Mouse (Mus musculus) liver, embryonic 16.5 days (tissue): ENCODE measurements at regions not wholly inside any gene's neighbourhood (a gene's known extent, or its start where the extent isn't known, plus 50 kb on each side); places are given as distances from the start of the nearest gene placed in this dataset.
A peak's percentile ranks its signal among the peaks of the same experiment; 100 is the strongest.
"Not testable (repeated sequence)": the region's sequence is repeated elsewhere in the genome, so short reads cannot be mapped to it uniquely, and the experiment has no call there.

Experiments
- ATAC-seq: fragments of 200-750 bp; cut with Nextera tagmentation; 2 replicates; pipeline ENCODE4 v1.8.0; 2017; ENCODE audit warnings: low read depth, mild to moderate bottlenecking, moderate number of reproducible peaks, moderate library complexity
- H3K27ac ChIP-seq: fragments of 300-500 bp; sonication (generic); 2 replicates; pipeline ENCODE4 v1.5.1; 2014; ENCODE audit warnings: mild to moderate bottlenecking, low read length
- H3K27me3 ChIP-seq: fragments of 300-500 bp; sonication (generic); 2 replicates; pipeline ENCODE4 v1.6.1; 2014; ENCODE audit warnings: low read depth, low read length, mixed read lengths; ENCODE audit not compliant: control insufficient read depth, insufficient read depth
- H3K36me3 ChIP-seq: fragments of 300-500 bp; sonication (generic); 2 replicates; pipeline ENCODE4 v1.6.1; 2014; ENCODE audit warnings: mild to moderate bottlenecking; ENCODE audit not compliant: control insufficient read depth, insufficient read depth
- H3K4me1 ChIP-seq: fragments of 300-500 bp; sonication (generic); 2 replicates; pipeline ENCODE4 v1.6.1; 2014; ENCODE audit warnings: low read depth, low read length, mixed read lengths; ENCODE audit not compliant: control insufficient read depth
- H3K4me2 ChIP-seq: fragments of 300-500 bp; sonication (generic); 2 replicates; pipeline ENCODE4 v1.6.1; 2014; ENCODE audit warnings: low read depth, low read length, mixed read lengths
- H3K4me3 ChIP-seq: fragments of 300-500 bp; sonication (generic); 2 replicates; pipeline ENCODE4 v1.5.1; 2014; ENCODE audit warnings: low read depth, mild to moderate bottlenecking, low read length
- H3K9ac ChIP-seq: fragments of 300-500 bp; sonication (generic); 2 replicates; pipeline ENCODE4 v1.6.1; 2014; ENCODE audit warnings: low read depth, low read length
- H3K9me3 ChIP-seq: fragments of 300-500 bp; sonication (generic); replicated peaks from 2 replicates; pipeline ENCODE4 v1.6.1; 2016; ENCODE audit warnings: low read length; ENCODE audit not compliant: control insufficient read depth
- WGBS: fragments of 180-500 bp; shearing (Covaris S2); extraction: QIAGEN DNeasy Blood & Tissue Kit; methylation state at CpG from one replicate; pipeline ENCODE4 v1.1.7; 2014; ENCODE audit not compliant: insufficient replicate concordance; 5-methylcytosine and 5-hydroxymethylcytosine counted together

DNA sequence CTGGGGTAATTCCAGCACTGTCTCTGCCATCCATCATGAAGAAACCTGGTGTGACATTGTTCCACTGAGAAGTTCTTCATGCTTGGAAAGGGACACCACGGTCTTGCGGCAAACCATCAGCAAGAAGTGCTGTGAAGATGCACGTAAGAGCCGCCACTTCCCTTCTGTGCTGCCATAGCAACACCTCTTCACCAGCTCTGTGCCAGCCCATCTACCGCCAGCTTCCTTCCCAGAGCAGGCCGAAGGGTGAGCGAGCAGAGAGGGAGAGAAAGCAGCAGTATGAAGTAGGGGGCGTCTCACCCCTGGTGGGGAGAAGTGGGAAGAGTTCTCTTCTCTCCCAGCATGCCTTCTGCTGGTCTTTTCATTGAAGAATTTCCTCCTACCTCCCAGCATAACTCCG is 84.8 kb upstream of the Zfp637 start:
- Histone ChIP-seq H3K36me3 (no peaks in the 10 kb centered on the region), H3K9ac (no peak overlapping the region), H3K27ac (no peak overlapping the region), H3K4me3 (no peak overlapping the region), H3K4me1 (no peaks in the 10 kb centered on the region), H3K27me3 (no peaks in the 10 kb centered on the region), H3K9me3 (no peaks in the 10 kb centered on the region), H3K4me2 (no peak overlapping the region)
- 33% methylated on average over 9 of the region's 9 CpGs for WGBS
- no peak for ATAC-seq

DNA sequence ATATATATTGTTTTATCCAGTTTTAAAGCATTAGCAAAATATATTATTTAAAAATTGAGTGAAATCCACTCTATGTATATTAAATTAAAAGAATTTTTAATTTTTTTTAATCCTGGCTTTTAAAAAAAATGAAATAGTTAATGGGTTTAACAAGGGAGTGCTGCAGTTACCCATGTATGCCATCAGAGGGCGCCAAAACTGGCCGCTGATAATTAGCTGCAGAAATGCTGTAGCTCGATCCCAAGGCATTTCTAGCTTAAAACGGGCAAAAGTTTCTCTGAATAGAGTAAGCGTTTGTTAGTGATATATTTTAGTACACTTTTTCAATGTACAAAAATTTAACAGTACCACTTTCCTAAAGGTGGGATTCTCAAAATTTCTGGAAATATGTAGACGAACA is 82.5 kb upstream of the Zfp637 start:
- WGBS, result 16% methylated on average over 6 of the region's 6 CpGs

DNA sequence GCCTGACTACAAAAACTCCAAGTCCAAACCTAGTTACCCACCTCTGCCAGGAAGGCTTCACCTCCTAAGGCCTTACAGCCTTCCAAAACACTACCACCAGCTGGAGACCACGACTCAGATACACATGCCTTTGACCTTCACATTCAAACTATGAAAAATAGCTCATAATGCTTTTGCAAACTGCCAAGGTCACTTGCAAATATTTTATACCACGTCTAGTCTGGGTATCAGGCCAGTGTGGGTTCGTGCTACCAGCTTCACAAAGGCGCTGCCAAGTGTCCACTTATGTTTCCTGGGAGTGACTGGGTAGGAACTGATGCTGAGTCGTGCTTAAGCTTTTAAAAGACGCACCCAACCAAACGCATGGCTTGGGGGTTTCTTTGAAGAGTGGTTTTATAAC is 69.5 kb upstream of the Zfp637 start:
- no peak overlapping the region for H3K4me2 ChIP-seq
- H3K4me3 ChIP-seq, result no peak overlapping the region
- no peak for ATAC-seq
- WGBS, result 49% methylated on average over 7 of the region's 7 CpGs
- no peaks in the 10 kb centered on the region for H3K36me3 ChIP-seq
- no peaks in the 10 kb centered on the region for H3K9me3 ChIP-seq
- H3K9ac ChIP-seq, result no peak overlapping the region
- H3K27ac ChIP-seq, result no peak overlapping the region
- H3K4me1 ChIP-seq, result no peaks in the 10 kb centered on the region; the same call in 1 of the 2 replicates
- no peaks in the 10 kb centered on the region for H3K27me3 ChIP-seq

More for the DNA sequence above, 82.5 kb upstream of the Zfp637 start:
- not testable (repeated sequence) for H3K4me1 ChIP-seq, H3K27me3 ChIP-seq, H3K4me2 ChIP-seq, H3K4me3 ChIP-seq, H3K9ac ChIP-seq, ATAC-seq, H3K27ac ChIP-seq, H3K36me3 ChIP-seq, H3K9me3 ChIP-seq

DNA sequence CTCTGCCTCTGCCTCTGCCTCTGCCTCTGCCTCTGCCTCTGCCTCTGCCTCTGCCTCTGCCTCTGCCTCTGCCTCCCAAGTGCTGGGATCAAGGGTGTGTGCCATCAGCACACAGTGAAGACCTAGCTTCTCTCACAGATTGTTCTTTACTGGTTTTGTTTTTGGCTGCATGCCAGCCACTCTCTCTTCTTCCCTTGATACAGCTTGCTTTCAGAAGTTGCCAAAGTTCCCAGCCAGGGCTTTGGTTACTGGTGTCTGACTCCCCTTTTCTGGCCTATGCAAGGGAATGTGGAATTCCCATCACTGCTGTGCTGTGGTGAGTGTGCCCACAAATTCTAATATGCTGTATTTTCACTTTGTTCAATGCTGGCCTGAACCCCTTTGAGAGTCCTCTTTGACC is 68.6 kb upstream of the Zfp637 start:
- Histone ChIP-seq H3K27me3 (no peaks in the 10 kb centered on the region), H3K9ac (no peak overlapping the region), H3K4me2 (no peak overlapping the region), H3K36me3 (no peaks in the 10 kb centered on the region), H3K4me3 (no peak overlapping the region), H3K4me1 (no peaks in the 10 kb centered on the region; the same call in 1 of the 2 replicates), H3K9me3 (no peaks in the 10 kb centered on the region), H3K27ac (no peak overlapping the region)
- no peak for ATAC-seq

DNA sequence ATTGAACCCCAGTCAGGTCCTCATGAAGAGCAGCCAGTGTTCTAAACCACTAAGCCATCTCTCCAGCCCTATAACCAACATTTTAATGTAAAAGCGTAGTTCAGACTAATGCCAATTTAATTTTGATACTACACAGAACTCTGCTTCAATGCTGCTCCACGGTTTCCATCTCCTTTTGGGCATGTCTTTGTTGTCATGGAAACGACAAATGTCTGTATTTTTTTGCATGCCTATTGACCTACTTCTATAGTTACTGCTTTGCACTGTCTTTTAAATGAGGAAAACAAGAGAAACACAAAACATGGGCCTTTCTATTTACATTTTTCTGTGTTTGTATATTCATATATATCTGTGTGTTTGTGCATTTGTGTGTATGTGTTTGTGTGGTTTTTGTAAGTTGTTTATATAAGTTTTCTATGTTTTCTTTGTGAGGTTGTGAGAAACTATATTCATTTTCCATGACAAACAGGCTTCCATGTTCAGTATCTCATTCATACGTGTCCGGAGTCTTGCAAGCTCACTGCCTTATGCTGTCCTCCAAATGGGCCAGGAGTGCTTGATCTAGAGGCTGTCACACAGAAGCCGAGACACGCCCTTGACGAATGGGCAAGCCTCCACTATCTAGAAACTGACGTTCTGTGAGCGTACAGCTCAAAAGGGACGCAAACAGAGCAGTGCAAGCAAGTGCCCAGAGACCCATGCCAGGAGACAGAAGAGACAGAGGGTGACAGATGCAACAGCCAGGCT is 65.5 kb upstream of the Zfp637 start:
- no peaks in the 10 kb centered on the region; the same call in 1 of the 2 replicates for H3K4me1 ChIP-seq
- WGBS, result 57% methylated on average over 11 of the region's 11 CpGs
- no peak for ATAC-seq
- no peak overlapping the region for H3K9ac ChIP-seq
- H3K4me2 ChIP-seq, result no peak overlapping the region
- no peaks in the 10 kb centered on the region for H3K27me3 ChIP-seq
- H3K9me3 ChIP-seq, result no peaks in the 10 kb centered on the region
- no peak overlapping the region for H3K4me3 ChIP-seq
- no peak overlapping the region for H3K27ac ChIP-seq
- no peaks in the 10 kb centered on the region for H3K36me3 ChIP-seq

DNA sequence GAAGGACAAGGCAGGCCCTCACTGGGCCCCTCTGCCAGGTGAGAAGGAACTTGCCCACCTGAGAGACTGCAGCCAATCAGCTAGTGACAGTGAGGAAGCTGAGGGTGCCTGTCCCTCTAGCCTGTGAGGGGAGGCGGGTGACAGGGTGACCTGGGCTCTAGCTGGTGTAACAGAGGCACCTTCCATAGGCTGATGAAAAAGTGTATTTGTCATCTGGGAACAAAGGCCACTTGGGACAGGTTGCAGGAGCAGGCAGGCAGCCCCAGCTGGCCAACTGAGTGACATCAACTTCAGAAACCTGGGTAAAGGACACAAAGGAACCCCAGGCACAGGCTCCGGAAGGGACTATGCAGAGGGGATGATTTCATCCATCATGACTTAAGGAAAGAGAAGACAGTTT is 63.0 kb upstream of the Zfp637 start:
- H3K4me3 ChIP-seq, result no peak overlapping the region
- H3K4me2 ChIP-seq, result no peak overlapping the region
- no peaks in the 10 kb centered on the region for H3K9me3 ChIP-seq
- H3K27me3 ChIP-seq, result no peaks in the 10 kb centered on the region
- H3K9ac ChIP-seq, result no peak overlapping the region
- H3K36me3 ChIP-seq, result no peaks in the 10 kb centered on the region
- H3K4me1 ChIP-seq, result no peaks in the 10 kb centered on the region; the same call in 1 of the 2 replicates
- H3K27ac ChIP-seq, result no peak overlapping the region
- WGBS, result 32% methylated on average over 2 of the region's 2 CpGs
- ATAC-seq, result peak; percentile 89

DNA sequence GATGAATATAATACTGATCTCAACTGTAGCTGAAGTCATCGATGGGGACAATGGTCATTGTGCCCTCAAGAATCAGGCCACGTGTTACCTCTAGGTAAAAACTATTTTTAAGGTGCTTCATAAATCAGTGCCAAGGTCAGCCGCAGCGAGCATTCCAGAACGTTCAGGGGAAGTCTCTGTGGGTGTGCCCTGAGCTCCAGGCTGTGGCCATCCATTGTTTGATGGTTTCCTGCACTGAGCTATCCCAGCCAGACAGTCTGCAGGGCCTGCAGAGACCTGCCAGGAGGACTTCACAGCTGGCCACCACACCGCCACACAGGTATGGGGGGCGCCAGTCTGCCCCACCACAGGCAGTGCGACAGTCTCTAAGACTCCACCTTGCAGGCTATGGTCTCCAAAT is 62.5 kb upstream of the Zfp637 start:
- no peak overlapping the region for H3K4me2 ChIP-seq
- no peaks in the 10 kb centered on the region for H3K27me3 ChIP-seq
- no peak overlapping the region for H3K27ac ChIP-seq
- H3K36me3 ChIP-seq, result no peaks in the 10 kb centered on the region
- no peaks in the 10 kb centered on the region for H3K9me3 ChIP-seq
- H3K4me1 ChIP-seq, result no peaks in the 10 kb centered on the region; the same call in 1 of the 2 replicates
- 30% methylated on average over 8 of the region's 8 CpGs for WGBS
- ATAC-seq, result peak; percentile 12; the same call in 1 of the 2 replicates
- no peak overlapping the region for H3K4me3 ChIP-seq
- no peak overlapping the region for H3K9ac ChIP-seq

DNA sequence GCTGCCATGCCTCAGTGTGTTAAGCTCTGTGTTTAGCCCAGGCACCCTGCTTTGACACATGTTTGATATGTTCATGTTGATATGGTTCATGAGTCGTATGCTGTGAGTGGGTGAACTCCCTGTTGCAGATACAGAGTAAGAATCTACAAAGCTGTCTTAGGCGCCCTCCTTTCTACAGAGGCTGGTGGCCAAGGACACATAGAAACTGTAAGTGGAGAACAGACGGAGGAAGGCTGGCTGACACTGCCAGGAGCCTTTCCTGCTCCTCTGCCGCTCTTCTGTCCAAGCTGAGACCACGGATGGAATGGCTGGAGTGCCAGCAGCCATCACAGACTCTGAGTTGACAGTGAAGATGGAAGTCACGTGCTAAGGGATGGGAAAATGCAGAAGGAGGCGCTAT is 62.0 kb upstream of the Zfp637 start:
- H3K4me3 ChIP-seq, result no peak overlapping the region
- ATAC-seq, result no peak
- H3K4me1 ChIP-seq, result no peaks in the 10 kb centered on the region; the same call in 1 of the 2 replicates
- no peak overlapping the region for H3K9ac ChIP-seq
- no peaks in the 10 kb centered on the region for H3K36me3 ChIP-seq
- no peaks in the 10 kb centered on the region for H3K9me3 ChIP-seq
- no peak overlapping the region for H3K27ac ChIP-seq
- 58% methylated on average over 7 of the region's 7 CpGs for WGBS
- H3K4me2 ChIP-seq, result no peak overlapping the region
- H3K27me3 ChIP-seq, result no peaks in the 10 kb centered on the region

DNA sequence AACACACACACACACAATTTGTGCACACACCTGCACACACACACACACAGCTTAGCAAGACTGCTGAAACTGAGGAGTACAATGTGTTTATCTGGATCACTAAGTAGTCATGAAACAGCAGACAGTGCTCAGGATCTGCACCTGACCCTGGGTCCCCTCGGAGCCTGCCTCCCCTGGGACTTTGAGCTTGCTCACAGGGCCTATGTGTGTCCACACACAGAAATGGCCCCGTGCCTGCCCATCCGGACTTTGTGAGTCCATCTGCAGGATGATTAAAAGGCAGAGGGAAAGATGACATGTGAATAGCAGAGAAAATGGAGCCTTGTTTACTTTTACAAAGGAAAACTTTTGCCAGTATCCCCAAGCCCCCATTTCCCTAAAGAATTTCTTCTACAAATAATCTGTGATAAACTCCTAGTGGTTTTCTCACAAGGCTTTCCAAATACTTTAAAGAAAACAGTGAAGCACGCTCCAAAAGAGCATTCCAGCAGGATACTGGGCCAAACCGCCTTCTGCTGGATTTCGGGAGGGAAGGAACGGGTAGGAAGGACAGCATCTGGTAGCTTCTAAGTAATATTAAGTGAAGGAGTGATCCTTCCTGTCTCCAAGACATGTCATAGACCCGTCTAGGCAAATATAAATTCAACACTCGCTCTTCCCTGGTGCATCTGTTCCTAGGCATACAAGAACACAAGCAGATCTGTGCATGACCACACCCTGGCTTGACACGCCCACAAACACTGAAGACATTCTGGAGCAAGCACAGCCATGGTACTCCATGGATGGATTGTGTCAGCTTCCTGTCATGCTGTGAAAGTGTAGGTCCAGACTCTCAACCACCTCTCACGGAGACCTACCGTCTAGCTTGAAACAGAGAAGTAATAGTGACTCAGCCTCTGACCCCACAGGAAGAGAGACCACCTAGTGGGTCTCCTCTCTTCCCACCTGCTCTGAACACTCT is 52.1 kb upstream of the Zfp637 start:
- Histone ChIP-seq H3K36me3 (no peaks in the 10 kb centered on the region), H3K9ac (no peak overlapping the region), H3K4me1 (no peaks in the 10 kb centered on the region), H3K4me2 (no peak overlapping the region), H3K27me3 (no peaks in the 10 kb centered on the region), H3K27ac (no peak overlapping the region), H3K9me3 (no peaks in the 10 kb centered on the region), H3K4me3 (no peak overlapping the region)
- ATAC-seq, result peak; percentile 74
- WGBS, result 60% methylated on average over 12 of the region's 12 CpGs
